Comparison of ENCODE assay signal across 1 mouse cellular context in genomic region chr11:98030701-98031442, GRCm38 (mm10).
A peak's percentile ranks its signal among the peaks of the same experiment; 100 is the strongest.
TF ChIP-seq lines count a peak whose summit lies in the region.

No protein-coding gene starts in this region.

TF ChIP-seq in MEL, 35 proteins besides CTCF, POLR2A, EP300 and RAD21:
- TF ChIP-seq POLR2AphosphoS2 (IDR thresholded peaks at IDR 0.05; ENCODE audit: low read length): peak; percentile 99
- no peak for TF ChIP-seq MAX (IDR thresholded peaks at IDR 0.05; ENCODE audit: low read length)
- peak; percentile 14 for TF ChIP-seq SMC3 (IDR thresholded peaks at IDR 0.05; ENCODE audit: low read depth, low read length)
- no peak for TF ChIP-seq UBTF (IDR thresholded peaks at IDR 0.05; ENCODE audit: borderline replicate concordance, insufficient read depth, low read depth, low read length)
- no peak for TF ChIP-seq CHD1 (IDR thresholded peaks at IDR 0.05; ENCODE audit: low read depth, low read length)
- no peak for TF ChIP-seq USF1 (IDR thresholded peaks at IDR 0.05; ENCODE audit: low read depth, low read length)
- peak; percentile 95 for TF ChIP-seq ZMIZ1 (IDR thresholded peaks at IDR 0.05; ENCODE audit: low read depth, low read length)
- no peak for TF ChIP-seq USF2 (IDR thresholded peaks at IDR 0.05; ENCODE audit: borderline replicate concordance in 1 of 2, insufficient read depth in 1 of 2, low read depth in 1 of 2, low read length in 2 of 2)
- TF ChIP-seq JUND (IDR thresholded peaks at IDR 0.05; ENCODE audit: low read depth, low read length): no peak
- TF ChIP-seq GABPA (IDR thresholded peaks at IDR 0.05; ENCODE audit: low read depth, low read length): no peak
- peak; percentile 49; the same call in 1 of the 2 replicates for TF ChIP-seq MYB (IDR thresholded peaks at IDR 0.05; ENCODE audit: low read depth, low read length)
- TF ChIP-seq POLR2AphosphoS5 (IDR thresholded peaks at IDR 0.05; ENCODE audit: borderline replicate concordance, low read depth, low read length): 0 out of 2 replicates have a peak, but pooled peaks have one; percentile 58
- no peak for TF ChIP-seq E2F4 (IDR thresholded peaks at IDR 0.05; ENCODE audit: borderline replicate concordance, low read depth, low read length)
- no peak for TF ChIP-seq CHD2 (IDR thresholded peaks at IDR 0.05; ENCODE audit: low read length)
